Mouse (Mus musculus) megakaryocyte-erythroid progenitor cell, adult 5 weeks (primary cell): ENCODE results near the gene Rnf41. TPM values are rescaled to one million over a fixed set of nuclear protein-coding genes. Genes with fewer than 3 reads are reported as not detected.

ENCODE experiments used
- polyA plus RNA-seq: library from polyadenylated mRNA; stranded (reverse); fragments of >175 nt; gene quantifications from 2 replicates; pipeline ENCODE4 v1.2.3, GENCODE M21; 2012

Rnf41 gene
- 15.5 and 16.3 TPM in 2 replicates for polyA plus RNA-seq

GRCm38 (mm10) chr10:128411211-128412054 is at the start of gene Rnf41, which contains the start of gene Nabp2:
Gene Rnf41 (plus strand): TSS chr10:128411657.
Gene Nabp2 (minus strand): TSS chr10:128411492.

GRCm38 (mm10) chr10:128368402-128369217 is 42.8 kb upstream of the Rnf41 start, which contains the start of gene Coq10a:
Gene Coq10a (minus strand): TSS chr10:128368997.

GRCm38 (mm10) chr10:128376455-128377211 is 34.8 kb upstream of the Rnf41 start, which contains the start of gene Ankrd52:
Gene Ankrd52 (plus strand): TSS chr10:128377115.

GRCm38 (mm10) chr10:128401056-128401455 is 10.4 kb upstream of the Rnf41 start, which contains the start of gene Slc39a5:
Gene Slc39a5 (minus strand): TSS chr10:128401229.

GRCm38 (mm10) chr10:128458719-128459408 is 47.4 kb downstream of the Rnf41 start, which contains the start of gene Smarcc2:
Gene Smarcc2 (plus strand): TSS chr10:128459248.

Other genes starting within 250 kb of the Rnf41 start
- gene Rbms2, start 231.4 kb upstream of the Rnf41 start, polyA plus RNA-seq, result 6.4 and 7.7 TPM in 2 replicates
- gene Gls2, start 217.2 kb upstream of the Rnf41 start, polyA plus RNA-seq, result 1.2 and 2.4 TPM in 2 replicates
- 2.2 and 3.2 TPM in 2 replicates for gene Spryd4, start 199.8 kb upstream of the Rnf41 start, polyA plus RNA-seq
- gene Mip, start 185.8 kb upstream of the Rnf41 start, polyA plus RNA-seq, result 0.21 and 0.27 TPM in 2 replicates
- gene Timeless, start 179.6 kb upstream of the Rnf41 start, polyA plus RNA-seq, result 37.8 and 58.1 TPM in 2 replicates
- 0.14 and 0.30 TPM in 2 replicates for gene Apon, start 157.6 kb upstream of the Rnf41 start, polyA plus RNA-seq
- 0.05 and 0.19 TPM in 2 replicates for gene Apof, start 143.0 kb upstream of the Rnf41 start, polyA plus RNA-seq
- 17.2 and 18.9 TPM in 2 replicates for gene Stat2, start 141.1 kb upstream of the Rnf41 start, polyA plus RNA-seq
- gene Il23a, start 112.9 kb upstream of the Rnf41 start, polyA plus RNA-seq, result 0.32 and 0.37 TPM in 2 replicates
- gene Pan2, start 108.3 kb upstream of the Rnf41 start, polyA plus RNA-seq, result 4.0 and 4.9 TPM in 2 replicates
- 92.5 and 111 TPM in 2 replicates for gene Cnpy2, start 89.2 kb upstream of the Rnf41 start, polyA plus RNA-seq
- gene Cs, start 73.9 kb upstream of the Rnf41 start, polyA plus RNA-seq, result 29.3 and 29.5 TPM in 2 replicates
- gene Coq10a, start 42.7 kb upstream of the Rnf41 start, polyA plus RNA-seq, result 8.1 TPM in 2 replicates
- 65.0 and 67.0 TPM in 2 replicates for gene Ankrd52, start 34.5 kb upstream of the Rnf41 start, polyA plus RNA-seq
- gene Slc39a5, start 10.4 kb upstream of the Rnf41 start, polyA plus RNA-seq, result 0.05 TPM in 1 of 2 replicates, not detected in the other
- 201 and 217 TPM in 2 replicates for gene Nabp2, start 165 bp upstream of the Rnf41 start, polyA plus RNA-seq
- gene Smarcc2, start 47.6 kb downstream of the Rnf41 start, polyA plus RNA-seq, result 197 and 236 TPM in 2 replicates
- 457 and 543 TPM in 2 replicates for gene Myl6, start 82.5 kb downstream of the Rnf41 start, polyA plus RNA-seq
- gene Myl6b, start 87.0 kb downstream of the Rnf41 start, polyA plus RNA-seq, result 18.3 and 25.9 TPM in 2 replicates
- gene Esyt1, start 114.2 kb downstream of the Rnf41 start, polyA plus RNA-seq, result 147 and 159 TPM in 2 replicates
- gene Zc3h10, start 136.1 kb downstream of the Rnf41 start, polyA plus RNA-seq, result 33.5 and 34.0 TPM in 2 replicates
- 8,366 and 9,270 TPM in 2 replicates for gene Rpl41, start 137.6 kb downstream of the Rnf41 start, polyA plus RNA-seq
- gene Pa2g4, start 154.3 kb downstream of the Rnf41 start, polyA plus RNA-seq, result 508 and 557 TPM in 2 replicates
- 0.46 and 0.58 TPM in 2 replicates for gene Erbb3, start 178.0 kb downstream of the Rnf41 start, polyA plus RNA-seq
- 4,910 and 5,054 TPM in 2 replicates for gene Rps26, start 215.1 kb downstream of the Rnf41 start, polyA plus RNA-seq
- 0.13 and 0.15 TPM in 2 replicates for gene Ikzf4, start 234.3 kb downstream of the Rnf41 start, polyA plus RNA-seq